Mouse (Mus musculus): ENCODE measurements around the gene Ythdf1. TPM values are rescaled to one million over a fixed set of nuclear protein-coding genes. Genes with fewer than 3 reads are reported as not detected.
A peak's percentile ranks its signal among the peaks of the same experiment; 100 is the strongest.

Ythdf1 gene
- polyA plus RNA-seq, 1 experiment from 2014 or later: 27.1 TPM

DNA sequence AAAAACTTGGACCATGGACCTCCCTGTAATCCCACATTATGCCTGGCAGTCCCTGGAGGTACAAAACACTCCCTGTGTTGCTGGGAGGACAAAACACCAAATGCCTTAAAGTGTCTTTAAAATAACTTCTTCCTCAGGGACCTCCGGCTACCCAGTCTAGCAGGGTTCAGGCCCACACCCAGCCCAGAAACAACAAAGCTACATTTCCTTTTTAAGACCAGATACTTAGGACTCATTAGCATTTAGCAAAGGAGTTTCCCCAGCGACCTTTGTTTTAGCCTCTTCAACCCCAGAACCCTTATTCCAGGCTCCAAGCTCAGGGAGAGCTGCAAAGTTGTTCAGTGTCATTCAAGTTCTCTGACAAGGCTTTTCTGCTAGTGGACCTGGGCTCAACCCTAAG lies 32.9 kb upstream of the Ythdf1 start:
- Histone ChIP-seq H3K4me3 (ENCODE audit: low read length) (peak overlapping the region; percentile 69), H3K27ac (ENCODE audit: low read length) (peak overlapping the region; percentile 46; the same call in 1 of the 2 replicates), H3K9me3 (ENCODE audit: low read length) (no peaks in the 10 kb centered on the region), H3K9ac (replicated peaks; ENCODE audit: low read length) (peak overlapping the region; percentile 57), H3K4me2 (replicated peaks; ENCODE audit: low read depth, low read length) (peak overlapping the region; percentile 93), H3K36me3 (ENCODE audit: insufficient read depth, low read length) (no peaks in the 10 kb centered on the region), H3K27me3 (ENCODE audit: insufficient read depth, low read length) (peaks cover 9% of the 10 kb centered on the region), H3K4me1 (ENCODE audit: insufficient read depth, low read length) (peaks cover 23% of the 10 kb centered on the region)
- ATAC-seq (ENCODE audit: low FRiP score, low TSS enrichment): no peak
- WGBS: 38% methylated on average over 2 of the region's 2 CpGs

DNA sequence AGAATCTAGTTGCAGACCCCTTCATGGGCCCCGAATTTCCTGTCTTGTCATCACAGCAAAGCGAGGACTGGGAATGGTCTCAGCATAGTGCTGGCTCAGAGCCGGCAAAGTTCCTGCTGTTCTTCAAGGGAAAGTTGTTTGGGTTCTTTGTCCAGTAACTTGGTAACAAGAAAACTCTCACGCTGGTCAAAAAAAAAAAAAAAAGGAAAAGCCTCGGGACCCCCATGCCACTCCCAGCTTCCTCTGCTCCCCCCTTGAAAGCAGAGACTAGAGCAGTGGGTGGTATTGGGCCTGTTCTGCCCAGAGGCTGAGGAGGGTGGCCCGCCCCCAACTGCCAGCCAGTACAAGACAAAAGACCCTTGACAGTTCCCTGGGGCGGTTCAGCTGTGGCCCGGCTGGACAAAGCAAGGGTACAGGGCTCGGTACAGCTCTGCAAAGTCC lies 32.0 kb upstream of the Ythdf1 start:
- peak overlapping the region; percentile 69 for H3K4me3 ChIP-seq (ENCODE audit: low read length)
- whole genome bisulfite sequencing: 11% methylated on average over 9 of the region's 9 CpGs
- peaks cover 9% of the 10 kb centered on the region for H3K27me3 ChIP-seq (ENCODE audit: insufficient read depth, low read length)
- H3K4me2 ChIP-seq (replicated peaks; ENCODE audit: low read depth, low read length): peak overlapping the region; percentile 93
- H3K9me3 ChIP-seq (ENCODE audit: low read length): no peaks in the 10 kb centered on the region
- peak overlapping the region; percentile 76 for H3K27ac ChIP-seq (ENCODE audit: low read length)
- 0 out of 2 replicates have a peak overlapping the region, but pooled peaks have one; percentile 16 for H3K9ac ChIP-seq (replicated peaks; ENCODE audit: low read length)
- H3K36me3 ChIP-seq (ENCODE audit: insufficient read depth, low read length): no peaks in the 10 kb centered on the region
- ATAC-seq (ENCODE audit: low FRiP score, low TSS enrichment): no peak
- peaks cover 23% of the 10 kb centered on the region for H3K4me1 ChIP-seq (ENCODE audit: insufficient read depth, low read length)

DNA sequence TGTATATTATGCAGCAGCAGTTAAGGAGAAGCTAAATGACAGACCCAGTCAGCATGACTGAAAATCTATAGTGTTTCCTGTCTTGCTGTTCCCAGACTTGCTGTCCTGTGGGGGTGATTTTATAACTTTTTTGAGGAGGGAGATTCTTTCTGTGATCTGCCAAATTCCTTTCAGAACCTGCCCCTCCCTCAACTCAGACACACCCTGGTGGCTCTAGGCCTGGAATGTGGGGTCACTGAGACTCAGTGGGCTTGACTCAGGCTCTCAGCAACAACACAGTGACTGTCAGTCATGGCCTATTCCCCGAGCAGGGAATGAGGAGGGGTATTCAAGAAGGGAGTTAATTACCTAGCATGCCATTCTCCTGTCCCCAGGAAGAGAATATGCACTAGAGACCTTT lies 29.2 kb upstream of the Ythdf1 start:
- H3K27ac ChIP-seq (ENCODE audit: low read length): no peak overlapping the region
- no peak overlapping the region for H3K9ac ChIP-seq (replicated peaks; ENCODE audit: low read length)
- no peak for ATAC-seq (ENCODE audit: low FRiP score, low TSS enrichment)
- H3K9me3 ChIP-seq (ENCODE audit: low read length): no peaks in the 10 kb centered on the region
- peaks cover 7% of the 10 kb centered on the region for H3K27me3 ChIP-seq (ENCODE audit: insufficient read depth, low read length)
- no peaks in the 10 kb centered on the region for H3K36me3 ChIP-seq (ENCODE audit: insufficient read depth, low read length)
- WGBS: 13% methylated on average over 1 of the region's 1 CpGs
- H3K4me1 ChIP-seq (ENCODE audit: insufficient read depth, low read length): peaks cover 23% of the 10 kb centered on the region
- no peak overlapping the region for H3K4me2 ChIP-seq (replicated peaks; ENCODE audit: low read depth, low read length)
- H3K4me3 ChIP-seq (ENCODE audit: low read length): no peak overlapping the region

DNA sequence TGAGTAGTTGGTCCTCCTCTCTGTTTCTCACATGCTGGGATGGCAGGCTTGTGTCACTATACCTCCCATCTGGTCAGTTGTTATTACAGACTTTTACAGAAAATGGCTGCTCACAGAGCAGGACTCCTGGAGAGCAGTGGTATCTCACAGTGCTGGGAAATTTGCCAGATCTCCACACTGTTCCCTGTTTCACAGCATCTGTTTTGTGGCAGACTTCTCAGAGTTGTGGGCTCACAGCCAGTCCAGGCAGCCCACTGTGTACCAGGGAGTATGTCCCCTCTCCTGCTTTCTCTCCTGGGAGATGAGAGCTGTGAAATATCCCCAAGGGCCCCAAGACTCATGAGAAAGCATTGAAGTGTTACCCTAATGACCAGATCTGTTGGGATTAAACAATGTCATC lies 21.1 kb upstream of the Ythdf1 start:
- H3K4me3 ChIP-seq (ENCODE audit: low read length): no peak overlapping the region
- ATAC-seq (ENCODE audit: low FRiP score, low TSS enrichment): no peak
- no peaks in the 10 kb centered on the region for H3K9me3 ChIP-seq (ENCODE audit: low read length)
- H3K4me2 ChIP-seq (replicated peaks; ENCODE audit: low read depth, low read length): no peak overlapping the region
- no peak overlapping the region for H3K9ac ChIP-seq (replicated peaks; ENCODE audit: low read length)
- H3K36me3 ChIP-seq (ENCODE audit: insufficient read depth, low read length): peaks cover 7% of the 10 kb centered on the region; the same call in 1 of the 2 replicates
- H3K4me1 ChIP-seq (ENCODE audit: insufficient read depth, low read length): no peaks in the 10 kb centered on the region
- H3K27me3 ChIP-seq (ENCODE audit: insufficient read depth, low read length): no peaks in the 10 kb centered on the region
- H3K27ac ChIP-seq (ENCODE audit: low read length): no peak overlapping the region

DNA sequence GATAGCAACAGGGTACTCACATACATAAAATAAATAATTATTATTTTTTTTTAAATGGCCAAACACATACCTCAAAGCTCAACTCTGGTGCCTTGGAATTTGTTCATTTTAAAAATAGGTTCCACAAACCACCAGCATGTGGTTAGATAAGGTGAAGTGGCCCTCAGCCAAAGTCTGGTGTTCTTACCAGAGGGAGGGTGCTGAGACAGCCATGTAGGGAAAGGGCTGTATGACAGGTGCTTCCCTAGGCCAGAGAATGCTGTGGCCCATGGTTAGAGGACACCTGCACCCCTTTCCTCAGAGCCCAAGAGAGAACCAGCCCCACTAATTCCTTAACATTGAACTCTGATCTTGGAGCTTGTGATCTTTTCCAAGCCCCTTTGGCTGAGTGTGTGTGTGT lies 19.4 kb upstream of the Ythdf1 start:
- H3K9ac ChIP-seq (replicated peaks; ENCODE audit: low read length): no peak overlapping the region
- H3K9me3 ChIP-seq (ENCODE audit: low read length): no peaks in the 10 kb centered on the region
- H3K4me2 ChIP-seq (replicated peaks; ENCODE audit: low read depth, low read length): no peak overlapping the region
- no peak for ATAC-seq (ENCODE audit: low FRiP score, low TSS enrichment)
- H3K4me1 ChIP-seq (ENCODE audit: insufficient read depth, low read length): no peaks in the 10 kb centered on the region
- peaks cover 7% of the 10 kb centered on the region; the same call in 1 of the 2 replicates for H3K36me3 ChIP-seq (ENCODE audit: insufficient read depth, low read length)
- no peak overlapping the region for H3K27ac ChIP-seq (ENCODE audit: low read length)
- no peaks in the 10 kb centered on the region for H3K27me3 ChIP-seq (ENCODE audit: insufficient read depth, low read length)
- no peak overlapping the region for H3K4me3 ChIP-seq (ENCODE audit: low read length)

DNA sequence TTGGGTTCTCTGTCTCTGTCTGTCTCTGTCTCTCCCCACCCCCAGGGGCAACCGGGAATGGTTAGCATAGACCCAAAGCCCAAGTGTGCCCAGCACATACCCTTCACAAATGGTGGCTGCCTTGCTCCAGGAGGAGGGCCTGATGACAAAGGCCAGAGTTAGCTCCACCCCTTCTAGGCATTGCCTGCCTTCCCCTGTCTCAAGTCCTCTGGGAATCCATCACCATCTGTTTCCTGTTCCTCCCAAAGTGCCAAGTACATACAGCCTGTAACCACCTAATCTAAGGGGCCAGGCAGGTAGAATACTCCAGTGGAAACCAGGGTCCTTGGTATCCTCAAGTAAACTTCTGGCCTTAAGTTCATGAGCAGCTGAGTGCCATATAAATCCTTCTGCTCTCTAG lies 11.7 kb upstream of the Ythdf1 start:
- H3K9me3 ChIP-seq (ENCODE audit: low read length): no peaks in the 10 kb centered on the region
- H3K4me3 ChIP-seq (ENCODE audit: low read length): no peak overlapping the region
- H3K27me3 ChIP-seq (ENCODE audit: insufficient read depth, low read length): no peaks in the 10 kb centered on the region
- no peak overlapping the region for H3K27ac ChIP-seq (ENCODE audit: low read length)
- WGBS: 60% methylated on average over 1 of the region's 1 CpGs
- no peak overlapping the region for H3K4me2 ChIP-seq (replicated peaks; ENCODE audit: low read depth, low read length)
- ATAC-seq (ENCODE audit: low FRiP score, low TSS enrichment): no peak
- no peaks in the 10 kb centered on the region for H3K4me1 ChIP-seq (ENCODE audit: insufficient read depth, low read length)
- H3K36me3 ChIP-seq (ENCODE audit: insufficient read depth, low read length): no peaks in the 10 kb centered on the region
- H3K9ac ChIP-seq (replicated peaks; ENCODE audit: low read length): no peak overlapping the region

DNA sequence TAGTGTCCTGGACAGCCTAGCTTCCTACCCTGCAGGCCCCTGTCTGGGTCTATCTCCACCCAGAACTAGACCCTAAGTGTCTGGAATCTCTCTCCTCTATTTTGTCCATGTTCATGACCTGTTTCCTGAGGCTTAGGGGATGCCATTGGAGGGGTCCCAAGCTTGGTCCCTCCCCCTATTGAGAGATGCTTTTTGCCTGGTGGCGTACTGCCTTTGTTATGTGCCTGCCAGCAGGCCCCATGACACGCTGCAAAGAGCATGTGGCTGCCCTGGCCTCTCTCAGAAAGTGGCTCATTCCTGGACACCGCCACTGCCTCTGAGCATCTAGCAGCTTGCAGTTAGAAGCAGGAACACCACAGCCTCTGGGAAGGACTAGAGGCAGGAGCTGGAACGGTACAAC lies 8.0 kb upstream of the Ythdf1 start, which contains the start of gene Birc7:
Gene Birc7 (plus strand): TSS at position 301 of the 400 bp plus-strand sequence.
- H3K27ac ChIP-seq (ENCODE audit: low read length): no peak within 1 kb of the TSS
- H3K4me1 ChIP-seq (ENCODE audit: insufficient read depth, low read length): no peaks in the 10 kb centered on the region
- no peaks in the 10 kb centered on the region for H3K9me3 ChIP-seq (ENCODE audit: low read length)
- H3K27me3 ChIP-seq (ENCODE audit: insufficient read depth, low read length): no peaks in the 10 kb centered on the region
- H3K9ac ChIP-seq (replicated peaks; ENCODE audit: low read length): no peak within 1 kb of the TSS
- H3K4me3 ChIP-seq (ENCODE audit: low read length): no peak within 1 kb of the TSS
- no peak for ATAC-seq (ENCODE audit: low FRiP score, low TSS enrichment)
- WGBS: 65% methylated on average over 4 of the region's 4 CpGs
- H3K36me3 ChIP-seq (ENCODE audit: insufficient read depth, low read length): no peaks in the 10 kb centered on the region
- no peak within 1 kb of the TSS for H3K4me2 ChIP-seq (replicated peaks; ENCODE audit: low read depth, low read length)

DNA sequence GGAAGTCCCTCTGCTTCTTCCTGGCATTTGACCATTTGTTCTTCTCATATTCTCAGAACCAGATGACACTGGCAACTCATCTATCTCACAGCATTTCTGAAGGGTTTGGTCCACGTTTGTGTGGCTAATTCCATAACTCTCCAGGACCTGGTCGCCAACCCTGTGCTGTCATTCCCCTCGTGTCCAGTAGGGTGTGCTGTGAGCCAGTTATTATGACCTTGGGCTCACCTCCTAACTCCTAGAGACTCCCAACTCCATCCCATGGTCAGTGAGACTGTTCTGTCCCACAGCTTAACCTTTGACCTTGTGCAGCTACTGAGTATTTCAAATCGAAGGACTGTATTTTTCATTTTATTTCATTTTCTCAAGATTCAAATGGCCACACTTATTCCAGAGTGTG lies 4.4 kb upstream of the Ythdf1 start:
- 5% methylated on average over 4 of the region's 4 CpGs for WGBS
- Histone ChIP-seq H3K9ac (replicated peaks; ENCODE audit: low read length) (no peak overlapping the region), H3K27ac (ENCODE audit: low read length) (no peak overlapping the region), H3K4me2 (replicated peaks; ENCODE audit: low read depth, low read length) (no peak overlapping the region), H3K4me1 (ENCODE audit: insufficient read depth, low read length) (peaks cover 5% of the 10 kb centered on the region; the same call in 1 of the 2 replicates), H3K27me3 (ENCODE audit: insufficient read depth, low read length) (no peaks in the 10 kb centered on the region), H3K9me3 (ENCODE audit: low read length) (no peaks in the 10 kb centered on the region), H3K36me3 (ENCODE audit: insufficient read depth, low read length) (no peaks in the 10 kb centered on the region), H3K4me3 (ENCODE audit: low read length) (no peak overlapping the region)
- ATAC-seq (ENCODE audit: low FRiP score, low TSS enrichment): no peak

DNA sequence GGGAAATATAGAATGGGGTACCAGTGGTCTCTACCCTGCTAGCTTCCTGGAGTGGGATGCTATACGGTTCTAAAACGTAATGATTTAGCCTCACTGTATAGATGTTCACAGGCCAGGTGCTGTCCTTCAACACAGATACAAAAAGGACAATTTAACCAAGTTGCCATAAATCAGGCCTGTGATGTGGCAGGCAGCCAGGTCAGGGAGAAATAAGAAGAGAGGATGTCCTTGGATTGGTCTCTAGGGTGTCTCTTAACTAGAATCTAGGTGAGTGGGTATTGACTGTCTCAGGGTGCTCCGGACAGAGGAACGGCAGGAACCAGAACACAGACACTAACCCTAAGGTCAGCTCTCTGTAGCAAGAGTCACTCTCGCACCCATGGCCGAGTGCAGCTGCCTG lies 2.0 kb upstream of the Ythdf1 start:
- H3K9ac ChIP-seq (replicated peaks; ENCODE audit: low read length): no peak overlapping the region
- H3K36me3 ChIP-seq (ENCODE audit: insufficient read depth, low read length): peaks cover 10% of the 10 kb centered on the region
- peaks cover 10% of the 10 kb centered on the region; the same call in 1 of the 2 replicates for H3K4me1 ChIP-seq (ENCODE audit: insufficient read depth, low read length)
- H3K9me3 ChIP-seq (ENCODE audit: low read length): no peaks in the 10 kb centered on the region
- no peak overlapping the region for H3K4me3 ChIP-seq (ENCODE audit: low read length)
- H3K4me2 ChIP-seq (replicated peaks; ENCODE audit: low read depth, low read length): no peak overlapping the region
- H3K27ac ChIP-seq (ENCODE audit: low read length): no peak overlapping the region
- 87% methylated on average over 6 of the region's 6 CpGs for WGBS
- H3K27me3 ChIP-seq (ENCODE audit: insufficient read depth, low read length): no peaks in the 10 kb centered on the region
- ATAC-seq (ENCODE audit: low FRiP score, low TSS enrichment): no peak

DNA sequence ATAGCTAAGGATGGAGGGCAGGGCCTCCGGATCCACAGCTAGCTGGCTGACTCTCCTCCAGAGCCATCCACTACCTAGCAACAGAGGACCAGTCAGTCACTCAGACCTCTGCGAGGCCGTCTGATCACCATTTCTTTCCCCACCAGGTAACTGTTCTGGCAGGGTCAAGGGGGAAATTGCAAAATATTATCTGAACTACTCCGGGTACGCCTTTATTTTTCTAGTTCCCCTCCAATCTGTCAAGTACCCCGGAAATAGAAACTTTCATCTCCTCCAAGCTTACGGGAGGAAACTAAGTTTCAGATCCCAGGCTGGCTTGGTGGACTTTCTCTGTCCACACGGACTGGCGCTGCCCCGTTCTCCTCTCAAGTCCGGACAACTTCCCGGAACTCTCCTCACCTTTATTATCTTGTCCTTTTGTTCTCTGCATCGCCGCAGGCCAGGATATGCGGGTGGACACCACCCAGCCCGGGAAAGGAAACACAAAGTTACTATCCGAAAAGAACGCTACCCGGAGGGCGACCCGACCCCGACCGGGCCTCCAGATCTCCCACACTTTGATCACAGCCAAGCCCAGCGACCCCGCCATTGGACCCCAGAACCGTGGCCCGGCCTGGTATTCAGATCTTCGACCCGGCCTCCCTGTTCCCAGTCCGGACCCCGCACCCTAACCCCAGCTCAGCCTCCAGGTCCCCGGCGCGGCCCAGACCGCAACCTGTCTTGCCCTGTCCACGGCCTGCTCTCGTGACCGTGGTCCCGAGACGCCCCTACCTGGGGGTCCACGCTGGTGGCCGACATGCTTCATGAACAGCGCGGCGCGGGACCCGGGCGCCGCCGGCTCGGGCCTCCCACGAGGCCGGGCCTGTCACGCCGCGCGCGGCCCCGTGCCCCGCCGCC lies 588 bp downstream of the Ythdf1 start:
- peaks cover 25% of the 10 kb centered on the region for H3K36me3 ChIP-seq (ENCODE audit: insufficient read depth, low read length)
- H3K27me3 ChIP-seq (ENCODE audit: insufficient read depth, low read length): no peaks in the 10 kb centered on the region
- H3K9ac ChIP-seq (replicated peaks; ENCODE audit: low read length): peak overlapping the region; percentile 99
- no peaks in the 10 kb centered on the region for H3K9me3 ChIP-seq (ENCODE audit: low read length)
- H3K4me1 ChIP-seq (ENCODE audit: insufficient read depth, low read length): peaks cover 10% of the 10 kb centered on the region; the same call in 1 of the 2 replicates
- under 1% methylated on average over 61 of the region's 61 CpGs for WGBS
- peak overlapping the region; percentile 98 for H3K4me3 ChIP-seq (ENCODE audit: low read length)
- peak; percentile 64 for ATAC-seq (ENCODE audit: low FRiP score, low TSS enrichment)
- H3K4me2 ChIP-seq (replicated peaks; ENCODE audit: low read depth, low read length): peak overlapping the region; percentile 65
- H3K27ac ChIP-seq (ENCODE audit: low read length): peak overlapping the region; percentile 69
